Mouse (Mus musculus): ENCODE measurements at regions not wholly inside any gene's neighbourhood (a gene's known extent, or its start where the extent isn't known, plus 50 kb on each side); places are given as distances from the start of the nearest gene placed in this dataset.

DNA sequence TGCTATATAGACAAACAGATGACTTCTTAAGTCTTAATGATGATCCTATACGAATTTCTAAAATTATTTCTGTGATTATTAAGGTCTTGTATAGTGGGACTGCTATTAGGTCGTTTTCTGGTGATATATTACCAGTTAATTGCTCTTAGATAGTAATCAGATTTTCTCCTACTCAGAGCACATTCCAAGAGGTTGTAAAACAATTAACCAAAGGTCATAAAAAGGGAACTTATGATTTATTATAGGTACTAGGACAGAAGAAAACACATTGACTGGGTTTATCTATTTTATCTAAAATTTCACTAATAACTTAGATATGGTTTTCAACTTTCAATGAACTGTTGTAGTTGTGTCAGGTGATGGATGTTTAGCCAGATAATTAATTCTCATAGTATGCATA is 1536.6 kb upstream of the Sel1l start:
- no peak for TF ChIP-seq CTCF (IDR thresholded peaks at IDR 0.05; ENCODE audit: borderline replicate concordance, insufficient read depth, low read length)
- no peak for TF ChIP-seq POLR2A (IDR thresholded peaks at IDR 0.05; ENCODE audit: low read depth, low read length)

Data from embryonic fibroblast, embryonic 13.5 days (primary cell).